Mouse (Mus musculus): ENCODE results near the gene Vmn1r1.

GRCm38 (mm10) chr1:182140370-182140769, 23.9 kb downstream of the Vmn1r1 start:
- TF ChIP-seq CTCF (IDR thresholded peaks at IDR 0.05; ENCODE audit: borderline replicate concordance, insufficient read depth, low read length) (peak; percentile 72; the same call in 1 of the 2 replicates), POLR2A (IDR thresholded peaks at IDR 0.05; ENCODE audit: low read depth, low read length) (no peak)

Measured in embryonic fibroblast, embryonic 13.5 days (primary cell).